Mouse (Mus musculus) G1E (cell line): Measurements from ENCODE around the gene Meis3. TPM values are rescaled to one million over a fixed set of nuclear protein-coding genes. Genes with fewer than 3 reads are reported as not detected.

ENCODE experiments used
- ATAC-seq: 2 replicates; pipeline ENCODE4 v1.8.0; 2016; ENCODE audit warnings: mild to moderate bottlenecking; ENCODE audit not compliant: insufficient number of reproducible peaks, poor library complexity, low FRiP score, severe bottlenecking; ENCODE audit errors: extremely low read depth
- DNase-seq: peaks from one replicate; pipeline ENCODE4 v3.0.0; 2012; ENCODE audit warnings: low spot score
- H3K27me3 ChIP-seq: 2 replicates; pipeline ENCODE4 v1.6.1; 2012; ENCODE audit warnings: mild to moderate bottlenecking, low read length, inconsistent platforms; ENCODE audit not compliant: insufficient read depth
- H3K36me3 ChIP-seq: replicated peaks from 2 replicates; pipeline ENCODE3; 2012; ENCODE audit warnings: mild to moderate bottlenecking, inconsistent platforms
- H3K4me1 ChIP-seq: 2 replicates; pipeline ENCODE4 v1.6.1; 2012; ENCODE audit warnings: low read depth, low read length, inconsistent platforms, mixed read lengths; ENCODE audit not compliant: insufficient read depth
- H3K4me3 ChIP-seq: 2 replicates; pipeline ENCODE4 v1.5.1; 2012; ENCODE audit warnings: low read depth, mild to moderate bottlenecking, inconsistent platforms, low read length, moderate library complexity, mixed read lengths
- H3K9me3 ChIP-seq: replicated peaks from 2 replicates; pipeline ENCODE4 v1.6.1; 2012; ENCODE audit warnings: inconsistent platforms
- CTCF ChIP-seq: IDR thresholded peaks from 2 replicates; pipeline ENCODE4 v1.5.1; 2012; ENCODE audit warnings: low read depth, low read length, inconsistent platforms, mixed read lengths
- GATA1 ChIP-seq: IDR thresholded peaks from 2 replicates; pipeline ENCODE4 v1.6.1; 2012; ENCODE audit warnings: borderline replicate concordance, low read length, inconsistent platforms, mixed read lengths
- GATA2 ChIP-seq: IDR thresholded peaks from 2 replicates; pipeline ENCODE4 v1.6.1; 2012; ENCODE audit warnings: low read depth, low read length, inconsistent platforms, borderline replicate concordance
- POLR2AphosphoS5 ChIP-seq: IDR thresholded peaks from 2 replicates; pipeline ENCODE4 v1.6.1; 2012; ENCODE audit warnings: low read depth, low read length, inconsistent platforms; ENCODE audit not compliant: insufficient replicate concordance
- TAL1 ChIP-seq: conservative IDR thresholded peaks from 2 replicates; pipeline ENCODE4 v1.6.1; 2012; ENCODE audit warnings: low read depth, low read length, inconsistent platforms, mixed read lengths
- polyA plus RNA-seq: library from polyadenylated mRNA; stranded (reverse); fragments of >175 nt; gene quantifications from 2 replicates; pipeline ENCODE4 v1.2.3, GENCODE M21; 2012
- total RNA-seq, 2 experiments: library from RNA; stranded (forward) in 1 of 2; stranded (reverse) in 1 of 2; fragments of 200-1000 nt in 1 of 2; fragments of >200 nt in 1 of 2; fragmentation: Nextera tagmentation in 1 of 2; gene quantifications; 2 replicates each; pipeline ENCODE4 v1.2.3; 2014 to 2017

Meis3 gene
- total and polyA plus RNA-seq, 3 experiments = 0.60 to 1.9 (median 1.8) TPM

- Histone ChIP-seq H3K27me3 (peaks cover 29% of the 10 kb centered on the region), H3K36me3 (peaks cover 28% of the 10 kb centered on the region), H3K4me1 (peaks cover 21% of the 10 kb centered on the region), H3K9me3 (no peaks in the 10 kb centered on the region), H3K4me3 (no peak overlapping the region)
- ATAC-seq (no peak), DNase-seq (no peak)
- TF ChIP-seq GATA1 (no peak), POLR2AphosphoS5 (no peak), GATA2 (no peak)
These were observed 43.8 kb upstream of the Meis3 start for GRCm38 (mm10) chr7:16130956-16131634.

GRCm38 (mm10) chr7:16132161-16132581, 42.7 kb upstream of the Meis3 start:
- ATAC-seq (no peak), DNase-seq (no peak)
- H3K4me3 ChIP-seq = no peak overlapping the region
- peaks cover 19% of the 10 kb centered on the region for H3K36me3 ChIP-seq
- TF ChIP-seq POLR2AphosphoS5 (no peak), TAL1 (no peak), CTCF (no peak), GATA2 (no peak), GATA1 (no peak)
- H3K9me3 ChIP-seq = no peaks in the 10 kb centered on the region
- H3K4me1 ChIP-seq = peaks cover 21% of the 10 kb centered on the region
- peaks cover 29% of the 10 kb centered on the region for H3K27me3 ChIP-seq

GRCm38 (mm10) chr7:16132926-16133325, 42.0 kb upstream of the Meis3 start:
- peaks cover 21% of the 10 kb centered on the region for H3K4me1 ChIP-seq
- no peaks in the 10 kb centered on the region for H3K9me3 ChIP-seq
- ATAC-seq (no peak), DNase-seq (no peak)
- peaks cover 11% of the 10 kb centered on the region for H3K36me3 ChIP-seq
- no peak overlapping the region for H3K4me3 ChIP-seq
- no peak for TF ChIP-seq GATA1
- no peak for TF ChIP-seq POLR2AphosphoS5
- no peak for TF ChIP-seq CTCF
- no peak for TF ChIP-seq GATA2
- no peak for TF ChIP-seq TAL1
- H3K27me3 ChIP-seq = peaks cover 29% of the 10 kb centered on the region

- TF ChIP-seq TAL1 (no peak), GATA2 (no peak), GATA1 (no peak), CTCF (no peak), POLR2AphosphoS5 (no peak)
- Histone ChIP-seq H3K4me3 (no peak overlapping the region), H3K27me3 (peaks cover 29% of the 10 kb centered on the region), H3K9me3 (no peaks in the 10 kb centered on the region), H3K36me3 (peaks cover 5% of the 10 kb centered on the region), H3K4me1 (peaks cover 21% of the 10 kb centered on the region)
- DNase-seq = no peak
- ATAC-seq = no peak
These were observed 41.2 kb upstream of the Meis3 start for GRCm38 (mm10) chr7:16133691-16134090.

GRCm38 (mm10) chr7:16134951-16135392, 39.9 kb upstream of the Meis3 start:
- DNase-seq (no peak), ATAC-seq (no peak)
- H3K36me3 ChIP-seq = no peaks in the 10 kb centered on the region
- H3K9me3 ChIP-seq = no peaks in the 10 kb centered on the region
- no peak for TF ChIP-seq CTCF
- peaks cover 14% of the 10 kb centered on the region for H3K4me1 ChIP-seq
- peaks cover 29% of the 10 kb centered on the region for H3K27me3 ChIP-seq
- H3K4me3 ChIP-seq = no peak overlapping the region

- no peak for TF ChIP-seq GATA1
- no peak for TF ChIP-seq GATA2
- TF ChIP-seq CTCF = no peak
- TF ChIP-seq POLR2AphosphoS5 = no peak
- no peak for TF ChIP-seq TAL1
These were observed 28.1 kb upstream of the Meis3 start for GRCm38 (mm10) chr7:16146489-16147410.

More at GRCm38 (mm10) chr7:16146489-16147410, 28.1 kb upstream of the Meis3 start:
- Histone ChIP-seq H3K9me3 (no peaks in the 10 kb centered on the region), H3K4me3 (no peak overlapping the region), H3K4me1 (peaks cover 7% of the 10 kb centered on the region; the same call in 1 of the 2 replicates), H3K27me3 (peaks cover 8% of the 10 kb centered on the region; the same call in 1 of the 2 replicates), H3K36me3 (no peaks in the 10 kb centered on the region)
- no peak for DNase-seq
- no peak for ATAC-seq
